Mouse (Mus musculus) lung, adult 2 months (tissue): ENCODE results near the gene Scrt2. TPM values are rescaled to one million over a fixed set of nuclear protein-coding genes. Genes with fewer than 3 reads are reported as not detected.

Source experiments
- DNase-seq: peaks from one replicate; pipeline ENCODE4 v3.0.0; 2022
- H3K4me1 ChIP-seq: fragments of 200-500 bp; 2 replicates; pipeline ENCODE4 v1.6.1; 2011; ENCODE audit warnings: low read length; ENCODE audit not compliant: control insufficient read depth, insufficient read depth
- H3K4me3 ChIP-seq: fragments of 200-500 bp; replicated peaks from 2 replicates; pipeline ENCODE3; 2011; ENCODE audit warnings: low read depth, mild to moderate bottlenecking, control low read depth, low read length; ENCODE audit errors: extremely low read depth
- CTCF ChIP-seq: fragments of 200-500 bp; IDR thresholded peaks from 2 replicates; pipeline ENCODE4 v1.5.1; 2011; ENCODE audit warnings: mild to moderate bottlenecking, low read length, control low read depth; ENCODE audit not compliant: insufficient read depth
- POLR2A ChIP-seq: fragments of 200-500 bp; IDR thresholded peaks from 2 replicates; pipeline ENCODE4 v1.6.1; 2011; ENCODE audit warnings: low read depth, mild to moderate bottlenecking, control low read depth, low read length, borderline replicate concordance; ENCODE audit errors: extremely low read depth
- WGBS: fragments of 180-500 bp; shearing (Covaris S2); methylation state at CpG from one replicate; pipeline ENCODE4 v1.1.7; 2018; 5-methylcytosine and 5-hydroxymethylcytosine counted together
- polyA plus RNA-seq: library from polyadenylated mRNA; depleted of rRNA; stranded (reverse); fragments of >200 nt; gene quantifications from 2 replicates; pipeline ENCODE4 v1.2.3, GENCODE M21; 2012

The Scrt2 gene
- polyA plus RNA-seq, 1 experiment = not detected

GRCm38 (mm10) chr2:152105318-152106224 lies 24.2 kb downstream of the Scrt2 start, which contains the start of gene Srxn1:
Gene Srxn1, plus strand, starts transcription at chr2:152105516.
- Histone ChIP-seq H3K4me1 (peaks cover 6% of the 10 kb centered on the region; the same call in 1 of the 2 replicates), H3K4me3 (peak within 1 kb of the TSS; percentile 76)
- TF ChIP-seq POLR2A (peak; percentile 53; the same call in 1 of the 2 replicates), CTCF (no peak)
- DNase-seq = peak; percentile 87
- WGBS = 1% methylated on average over 84 of the region's 84 CpGs

DNA sequence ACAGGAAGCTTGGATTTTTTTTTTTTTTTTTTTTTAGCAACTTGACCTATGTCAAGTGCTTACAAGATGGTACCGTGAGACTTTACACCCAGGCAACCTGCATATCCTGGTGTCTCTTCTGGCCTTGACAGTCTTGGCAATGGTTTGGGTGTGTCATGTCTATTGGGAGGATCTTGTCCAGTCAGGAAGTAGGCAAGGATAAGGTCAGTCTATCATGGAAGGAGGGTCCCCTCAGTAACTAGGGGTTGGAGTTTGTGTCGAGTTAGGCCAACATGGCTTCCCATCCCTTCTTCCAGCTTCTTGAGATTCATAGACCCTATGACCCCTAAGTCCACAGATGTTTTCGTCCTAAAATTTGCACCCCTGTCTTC lies 24.9 kb downstream of the Scrt2 start:
- no peak for TF ChIP-seq CTCF
- TF ChIP-seq POLR2A = no peak
- WGBS = 75% methylated on average over 3 of the region's 3 CpGs
- no peak for DNase-seq
- Histone ChIP-seq H3K4me1 (peaks cover 6% of the 10 kb centered on the region; the same call in 1 of the 2 replicates), H3K4me3 (peak overlapping the region; percentile 76)

DNA sequence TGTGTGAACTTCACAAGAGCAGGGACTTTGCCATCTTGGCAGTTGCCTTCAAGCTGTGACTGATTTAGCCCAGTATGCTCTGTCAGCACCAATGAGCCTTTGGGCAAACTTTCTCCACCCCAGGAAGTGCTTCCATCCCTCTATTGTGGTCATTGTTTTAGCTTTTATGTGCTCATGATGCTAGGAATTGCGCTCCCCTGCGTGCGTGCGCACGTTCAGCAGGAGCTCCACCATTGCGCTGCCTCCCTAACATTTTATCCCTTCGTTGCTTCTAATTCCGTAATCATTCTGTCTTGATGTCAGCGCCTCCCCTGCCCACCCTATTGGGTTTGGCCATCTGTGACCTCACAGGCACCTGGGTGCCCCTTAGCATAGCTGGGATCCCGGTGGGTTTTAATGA lies 25.3 kb downstream of the Scrt2 start:
- Histone ChIP-seq H3K4me1 (peaks cover 6% of the 10 kb centered on the region; the same call in 1 of the 2 replicates), H3K4me3 (no peak overlapping the region)
- no peak for TF ChIP-seq POLR2A
- TF ChIP-seq CTCF = no peak
- no peak for DNase-seq
- WGBS = 97% methylated on average over 10 of the region's 10 CpGs

GRCm38 (mm10) chr2:152108702-152109101 lies 27.4 kb downstream of the Scrt2 start:
- no peak for TF ChIP-seq POLR2A
- no peak for TF ChIP-seq CTCF
- Histone ChIP-seq H3K4me3 (no peak overlapping the region), H3K4me1 (peaks cover 6% of the 10 kb centered on the region; the same call in 1 of the 2 replicates)
- WGBS = 72% methylated on average over 7 of the region's 7 CpGs
- no peak for DNase-seq

DNA sequence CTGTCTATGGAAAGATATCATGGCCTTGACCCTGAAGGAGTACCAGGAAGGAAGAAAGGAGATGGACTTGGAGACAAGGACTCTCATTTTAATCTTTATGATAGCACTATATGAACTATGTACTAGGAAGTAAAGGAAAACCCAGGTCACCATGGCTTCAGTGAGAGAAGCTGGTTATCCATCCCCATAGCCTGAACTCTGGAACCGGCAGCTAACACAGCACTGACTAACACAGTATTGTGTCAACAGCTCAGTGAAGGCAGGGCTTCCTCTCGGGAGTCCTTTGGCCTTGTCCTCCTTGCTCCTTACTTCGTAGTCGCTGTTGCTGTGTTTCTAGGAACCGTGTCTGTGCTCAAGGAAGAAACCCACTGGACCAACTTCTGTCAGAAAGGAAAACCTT lies 28.1 kb downstream of the Scrt2 start:
- no peak for DNase-seq
- TF ChIP-seq CTCF (no peak), POLR2A (no peak)
- Histone ChIP-seq H3K4me3 (no peak overlapping the region), H3K4me1 (peaks cover 6% of the 10 kb centered on the region; the same call in 1 of the 2 replicates)
- 89% methylated on average over 5 of the region's 5 CpGs for WGBS

DNA sequence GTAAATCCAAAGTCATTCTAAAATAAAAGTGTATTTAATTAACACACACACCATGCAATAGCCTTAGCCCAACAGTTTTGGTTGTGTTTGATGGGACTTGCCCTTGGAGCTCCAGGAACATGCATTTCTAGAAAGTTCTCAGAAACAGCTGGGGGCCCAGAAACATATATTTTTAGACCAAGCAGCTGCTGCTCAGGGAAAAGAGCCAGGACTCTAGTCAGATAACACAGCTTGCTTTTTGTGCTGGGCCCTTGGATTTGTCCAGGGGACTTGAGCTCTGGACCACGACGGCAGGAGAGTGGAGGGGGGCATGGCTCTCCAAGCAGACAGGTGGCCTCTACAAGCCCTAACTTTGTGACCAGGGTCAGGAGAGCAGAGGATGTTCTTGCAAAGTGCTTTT lies 30.0 kb downstream of the Scrt2 start:
- TF ChIP-seq CTCF (no peak), POLR2A (no peak)
- 60% methylated on average over 2 of the region's 2 CpGs for WGBS
- H3K4me3 ChIP-seq = no peak overlapping the region
- no peaks in the 10 kb centered on the region for H3K4me1 ChIP-seq
- no peak for DNase-seq

- TF ChIP-seq POLR2A (no peak), CTCF (peak; percentile 100)
- peak; percentile 88 for DNase-seq
- WGBS = 4% methylated on average over 7 of the region's 7 CpGs
Observed at GRCm38 (mm10) chr2:152111920-152112319, 30.6 kb downstream of the Scrt2 start.

DNA sequence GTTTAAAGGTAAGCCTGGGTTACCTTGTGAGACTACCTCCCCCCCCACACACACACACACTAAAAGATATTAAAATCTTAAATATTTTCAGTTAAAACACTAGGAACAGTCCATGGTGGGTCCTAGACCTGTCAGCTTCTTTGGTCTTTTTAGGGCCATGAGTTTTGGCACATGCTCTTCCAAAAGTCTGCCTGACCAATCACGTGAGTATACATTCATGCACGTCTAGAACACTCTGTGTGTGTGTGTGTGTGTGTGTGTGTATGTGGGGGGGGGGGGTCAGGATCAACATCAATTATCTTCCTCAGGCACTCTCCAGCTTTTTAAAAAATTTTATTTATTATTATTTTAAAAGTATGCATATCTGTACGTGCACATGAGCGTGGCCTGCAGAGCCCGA lies 31.2 kb downstream of the Scrt2 start:
- no peak for TF ChIP-seq CTCF
- TF ChIP-seq POLR2A = no peak
- WGBS = 84% methylated on average over 5 of the region's 5 CpGs
- Histone ChIP-seq H3K4me1 (no peaks in the 10 kb centered on the region), H3K4me3 (no peak overlapping the region)
- DNase-seq = no peak

More at GRCm38 (mm10) chr2:152111920-152112319, 30.6 kb downstream of the Scrt2 start:
- H3K4me1 ChIP-seq = no peaks in the 10 kb centered on the region
- no peak overlapping the region for H3K4me3 ChIP-seq

DNA sequence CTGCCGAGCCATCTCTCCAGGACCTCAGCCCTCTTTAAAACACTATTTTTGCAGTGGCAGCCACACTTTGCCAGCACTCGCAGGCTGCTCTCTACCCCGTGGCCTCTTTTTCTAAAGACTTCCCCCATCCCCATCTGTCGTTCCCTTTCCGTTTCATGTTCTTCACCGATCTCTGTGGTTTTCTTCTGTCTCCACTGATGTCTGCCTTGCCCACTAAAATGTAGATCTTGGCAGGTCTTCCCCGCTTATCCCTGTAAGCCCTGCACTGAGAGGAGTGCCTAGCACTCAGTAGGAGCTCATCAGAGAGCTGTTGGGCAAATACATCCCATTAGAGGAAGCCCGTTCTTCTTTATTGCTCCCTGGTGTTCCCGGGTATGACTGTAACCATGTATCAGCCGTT lies 31.6 kb downstream of the Scrt2 start:
- no peaks in the 10 kb centered on the region for H3K4me1 ChIP-seq
- no peak overlapping the region for H3K4me3 ChIP-seq
- no peak for TF ChIP-seq CTCF
- TF ChIP-seq POLR2A = no peak
- WGBS = 70% methylated on average over 10 of the region's 10 CpGs
- no peak for DNase-seq
